Mouse (Mus musculus): Measurements from ENCODE around the gene Slc39a10.
"Not testable (repeated sequence)": the region's sequence is repeated elsewhere in the genome, so short reads cannot be mapped to it uniquely, and the experiment has no call there.

The Slc39a10 gene

GRCm38 (mm10) chr1:46770077-46770695 is 122.5 kb downstream of the Slc39a10 start:
- DNase-seq (ENCODE audit: low spot score), result not testable (repeated sequence)

- not testable (repeated sequence) for DNase-seq (ENCODE audit: low spot score)
Measured at GRCm38 (mm10) chr1:46769318-46769717, 123.3 kb downstream of the Slc39a10 start.

- DNase-seq (ENCODE audit: low spot score), result not testable (repeated sequence)
Measured at GRCm38 (mm10) chr1:46764600-46764999, 128.1 kb downstream of the Slc39a10 start.

All from c-Kit-positive CD71-positive TER-119-positive erythroid progenitor cells, embryonic 14.5 days (primary cell).